Mouse (Mus musculus) G1E (cell line): ENCODE measurements around the gene Mecr.

Source experiments
- CTCF ChIP-seq: IDR thresholded peaks from 2 replicates; pipeline ENCODE4 v1.5.1; 2012; ENCODE audit warnings: low read depth, low read length, inconsistent platforms, mixed read lengths
- GATA1 ChIP-seq: IDR thresholded peaks from 2 replicates; pipeline ENCODE4 v1.6.1; 2012; ENCODE audit warnings: borderline replicate concordance, low read length, inconsistent platforms, mixed read lengths
- POLR2AphosphoS5 ChIP-seq: IDR thresholded peaks from 2 replicates; pipeline ENCODE4 v1.6.1; 2012; ENCODE audit warnings: low read depth, low read length, inconsistent platforms; ENCODE audit not compliant: insufficient replicate concordance
- TAL1 ChIP-seq: conservative IDR thresholded peaks from 2 replicates; pipeline ENCODE4 v1.6.1; 2012; ENCODE audit warnings: low read depth, low read length, inconsistent platforms, mixed read lengths

DNA sequence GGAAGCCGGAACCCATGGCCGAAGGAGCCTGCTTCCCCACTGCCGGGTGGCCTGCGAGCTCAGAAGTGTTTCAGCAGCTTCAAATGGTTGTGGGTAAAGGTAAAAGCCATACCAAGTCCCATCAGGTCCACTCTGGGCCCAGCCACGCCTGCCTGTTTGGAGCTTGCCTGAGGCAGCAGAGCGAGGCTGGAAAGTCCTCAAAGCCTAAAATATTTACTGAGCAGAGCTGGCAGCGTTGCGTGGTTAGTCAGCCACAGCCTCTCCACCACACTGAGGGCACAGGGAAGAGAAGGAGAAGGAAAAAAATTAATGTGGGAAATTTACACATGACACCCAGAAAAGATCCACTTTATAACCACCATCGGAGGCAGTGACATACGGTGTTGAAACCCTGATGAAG is 70.3 kb downstream of the Mecr start:
- TF ChIP-seq CTCF = no peak
- no peak for TF ChIP-seq TAL1
- TF ChIP-seq POLR2AphosphoS5 = no peak
- TF ChIP-seq GATA1 = no peak
